Mouse (Mus musculus): ENCODE data around the gene Rln1. TPM values are rescaled to one million over a fixed set of nuclear protein-coding genes. Genes with fewer than 3 reads are reported as not detected.

Gene Rln1
- total RNA-seq, 1 experiment, result 3.4 TPM

DNA sequence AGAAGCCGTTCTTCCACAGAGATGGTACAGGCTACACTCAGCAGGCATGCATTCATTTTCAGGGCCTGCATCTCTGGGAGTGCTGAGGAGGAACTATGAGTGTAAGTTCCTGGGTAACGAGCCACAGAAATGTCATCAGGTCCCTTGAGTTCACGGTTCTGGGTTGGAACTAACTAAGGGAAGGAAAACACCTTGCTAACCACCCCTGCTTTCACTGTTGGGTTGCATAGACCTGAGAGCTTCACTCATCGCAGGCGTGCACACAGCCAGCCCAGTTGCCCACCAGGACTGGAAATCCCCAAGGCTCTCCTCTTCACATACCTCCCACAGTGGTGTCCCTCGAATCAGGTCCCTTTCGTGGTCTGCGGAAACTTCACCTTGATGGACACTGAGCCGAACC lies 40.5 kb upstream of the Rln1 start:
- no peaks in the 10 kb centered on the region for H3K36me3 ChIP-seq (ENCODE audit: control insufficient read depth, insufficient read depth, low read length, poor library complexity, severe bottlenecking)
- no peak for TF ChIP-seq HCFC1 (IDR thresholded peaks at IDR 0.05; ENCODE audit: borderline replicate concordance, insufficient read depth, low read length)
- no peak for TF ChIP-seq ZC3H11A (IDR thresholded peaks at IDR 0.05; ENCODE audit: borderline replicate concordance, low read depth, low read length)
- TF ChIP-seq CHD2 (IDR thresholded peaks at IDR 0.05; ENCODE audit: low read depth, low read length), result no peak
- no peak for TF ChIP-seq ZNF384 (IDR thresholded peaks at IDR 0.05; ENCODE audit: low read depth, low read length)
- TF ChIP-seq MAFK (IDR thresholded peaks at IDR 0.05; ENCODE audit: insufficient read depth, low read depth, low read length), result no peak
- DNase-seq (ENCODE audit: low read depth, low spot score), result no peak
- no peak overlapping the region for H3K27ac ChIP-seq (ENCODE audit: insufficient read depth, low read depth, low read length, poor library complexity, severe bottlenecking)
- H3K9ac ChIP-seq (ENCODE audit: insufficient read depth, low read depth, low read length, poor library complexity, severe bottlenecking), result no peak overlapping the region
- in situ Hi-C loops (cut with MboI; ENCODE audit: low sequenced_read_pairs in 2 of 2, unreplicated experiment in 2 of 2), result no loop called here
- H3K4me1 ChIP-seq (ENCODE audit: control insufficient read depth in 2 of 2, insufficient read depth in 2 of 2, low read length in 2 of 2, poor library complexity in 1 of 2), result no peaks in the 10 kb centered on the region
- no peak overlapping the region for H3K4me3 ChIP-seq (ENCODE audit: insufficient read depth in 1 of 2, low read depth in 1 of 2, low read length in 2 of 2, poor library complexity in 1 of 2, severe bottlenecking in 1 of 2)
- H3K9me3 ChIP-seq (ENCODE audit: control insufficient read depth, insufficient read depth, low read depth, low read length), result no peaks in the 10 kb centered on the region

GRCm38 (mm10) chr19:29373438-29373837 lies 39.0 kb upstream of the Rln1 start:
- TF ChIP-seq MAFK (IDR thresholded peaks at IDR 0.05; ENCODE audit: insufficient read depth, low read depth, low read length) (no peak), CHD2 (IDR thresholded peaks at IDR 0.05; ENCODE audit: low read depth, low read length) (no peak), ZNF384 (IDR thresholded peaks at IDR 0.05; ENCODE audit: low read depth, low read length) (no peak), HCFC1 (IDR thresholded peaks at IDR 0.05; ENCODE audit: borderline replicate concordance, insufficient read depth, low read length) (no peak), ZC3H11A (IDR thresholded peaks at IDR 0.05; ENCODE audit: borderline replicate concordance, low read depth, low read length) (no peak)
- H3K36me3 ChIP-seq (ENCODE audit: control insufficient read depth, insufficient read depth, low read length, poor library complexity, severe bottlenecking), result no peaks in the 10 kb centered on the region
- in situ Hi-C loops (cut with MboI; ENCODE audit: low sequenced_read_pairs in 2 of 2, unreplicated experiment in 2 of 2), result no loop called here
- H3K27ac ChIP-seq (ENCODE audit: insufficient read depth, low read depth, low read length, poor library complexity, severe bottlenecking), result no peak overlapping the region
- no peaks in the 10 kb centered on the region for H3K9me3 ChIP-seq (ENCODE audit: control insufficient read depth, insufficient read depth, low read depth, low read length)
- no peak overlapping the region for H3K4me3 ChIP-seq (ENCODE audit: insufficient read depth in 1 of 2, low read depth in 1 of 2, low read length in 2 of 2, poor library complexity in 1 of 2, severe bottlenecking in 1 of 2)
- H3K4me1 ChIP-seq (ENCODE audit: control insufficient read depth in 2 of 2, insufficient read depth in 2 of 2, low read length in 2 of 2, poor library complexity in 1 of 2), result no peaks in the 10 kb centered on the region
- DNase-seq (ENCODE audit: low read depth, low spot score), result no peak
- H3K9ac ChIP-seq (ENCODE audit: insufficient read depth, low read depth, low read length, poor library complexity, severe bottlenecking), result no peak overlapping the region

DNA sequence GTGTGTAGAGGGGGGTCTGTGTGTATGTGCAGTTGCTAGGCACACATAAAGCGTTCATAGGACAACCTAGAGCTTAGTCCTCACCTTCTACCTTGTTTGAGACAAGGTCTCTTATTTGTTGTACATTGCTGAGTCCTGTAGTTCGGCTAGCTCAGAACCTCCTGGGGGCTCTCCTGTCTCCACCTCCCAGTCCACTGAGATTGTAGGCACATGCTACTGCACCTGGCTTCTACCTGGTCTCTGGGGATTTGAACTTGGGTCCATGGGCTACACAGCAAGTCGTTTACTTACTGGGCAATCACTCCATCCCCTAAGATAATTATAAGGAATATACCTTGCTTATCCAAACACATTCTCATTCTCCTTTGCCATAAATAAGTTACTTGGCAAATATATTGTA lies 38.2 kb upstream of the Rln1 start:
- Histone ChIP-seq H3K9me3 (ENCODE audit: control insufficient read depth, insufficient read depth, low read depth, low read length) (no peaks in the 10 kb centered on the region), H3K4me1 (ENCODE audit: control insufficient read depth in 2 of 2, insufficient read depth in 2 of 2, low read length in 2 of 2, poor library complexity in 1 of 2) (no peaks in the 10 kb centered on the region; a peak in 1 of 4 replicates), H3K27ac (ENCODE audit: insufficient read depth, low read depth, low read length, poor library complexity, severe bottlenecking) (no peak overlapping the region), H3K36me3 (ENCODE audit: control insufficient read depth, insufficient read depth, low read length, poor library complexity, severe bottlenecking) (no peaks in the 10 kb centered on the region), H3K9ac (ENCODE audit: insufficient read depth, low read depth, low read length, poor library complexity, severe bottlenecking) (no peak overlapping the region), H3K4me3 (ENCODE audit: insufficient read depth in 1 of 2, low read depth in 1 of 2, low read length in 2 of 2, poor library complexity in 1 of 2, severe bottlenecking in 1 of 2) (no peak overlapping the region)
- in situ Hi-C loops (cut with MboI; ENCODE audit: low sequenced_read_pairs in 2 of 2, unreplicated experiment in 2 of 2), result no loop called here
- TF ChIP-seq HCFC1 (IDR thresholded peaks at IDR 0.05; ENCODE audit: borderline replicate concordance, insufficient read depth, low read length), result no peak
- no peak for TF ChIP-seq CHD2 (IDR thresholded peaks at IDR 0.05; ENCODE audit: low read depth, low read length)
- TF ChIP-seq MAFK (IDR thresholded peaks at IDR 0.05; ENCODE audit: insufficient read depth, low read depth, low read length), result no peak
- no peak for TF ChIP-seq ZC3H11A (IDR thresholded peaks at IDR 0.05; ENCODE audit: borderline replicate concordance, low read depth, low read length)
- no peak for TF ChIP-seq ZNF384 (IDR thresholded peaks at IDR 0.05; ENCODE audit: low read depth, low read length)
- DNase-seq (ENCODE audit: low read depth, low spot score), result no peak

- H3K4me3 ChIP-seq (ENCODE audit: insufficient read depth in 1 of 2, low read depth in 1 of 2, low read length in 2 of 2, poor library complexity in 1 of 2, severe bottlenecking in 1 of 2), result no peak overlapping the region
- no peak overlapping the region for H3K9ac ChIP-seq (ENCODE audit: insufficient read depth, low read depth, low read length, poor library complexity, severe bottlenecking)
- H3K36me3 ChIP-seq (ENCODE audit: control insufficient read depth, insufficient read depth, low read length, poor library complexity, severe bottlenecking), result no peaks in the 10 kb centered on the region
- no peaks in the 10 kb centered on the region for H3K9me3 ChIP-seq (ENCODE audit: control insufficient read depth, insufficient read depth, low read depth, low read length)
- in situ Hi-C loops (cut with MboI; ENCODE audit: low sequenced_read_pairs in 2 of 2, unreplicated experiment in 2 of 2), result no loop called here
- TF ChIP-seq ZNF384 (IDR thresholded peaks at IDR 0.05; ENCODE audit: low read depth, low read length) (no peak), MAFK (IDR thresholded peaks at IDR 0.05; ENCODE audit: insufficient read depth, low read depth, low read length) (no peak), ZC3H11A (IDR thresholded peaks at IDR 0.05; ENCODE audit: borderline replicate concordance, low read depth, low read length) (no peak), HCFC1 (IDR thresholded peaks at IDR 0.05; ENCODE audit: borderline replicate concordance, insufficient read depth, low read length) (no peak), CHD2 (IDR thresholded peaks at IDR 0.05; ENCODE audit: low read depth, low read length) (no peak)
- DNase-seq (ENCODE audit: low read depth, low spot score), result no peak
- no peak overlapping the region for H3K27ac ChIP-seq (ENCODE audit: insufficient read depth, low read depth, low read length, poor library complexity, severe bottlenecking)
- no peaks in the 10 kb centered on the region; a peak in 1 of 4 replicates for H3K4me1 ChIP-seq (ENCODE audit: control insufficient read depth in 2 of 2, insufficient read depth in 2 of 2, low read length in 2 of 2, poor library complexity in 1 of 2)
These were observed 37.7 kb upstream of the Rln1 start for GRCm38 (mm10) chr19:29372138-29372537.

Measured in ES-E14 (cell line).